Mouse (Mus musculus) lung, adult 2 months (tissue): ENCODE data around the gene Pkn2.

ENCODE experiments used
- CTCF ChIP-seq: fragments of 200-500 bp; IDR thresholded peaks from 2 replicates; pipeline ENCODE4 v1.5.1; 2011; ENCODE audit warnings: mild to moderate bottlenecking, low read length, control low read depth; ENCODE audit not compliant: insufficient read depth
- POLR2A ChIP-seq: fragments of 200-500 bp; IDR thresholded peaks from 2 replicates; pipeline ENCODE4 v1.6.1; 2011; ENCODE audit warnings: low read depth, mild to moderate bottlenecking, control low read depth, low read length, borderline replicate concordance; ENCODE audit errors: extremely low read depth

DNA sequence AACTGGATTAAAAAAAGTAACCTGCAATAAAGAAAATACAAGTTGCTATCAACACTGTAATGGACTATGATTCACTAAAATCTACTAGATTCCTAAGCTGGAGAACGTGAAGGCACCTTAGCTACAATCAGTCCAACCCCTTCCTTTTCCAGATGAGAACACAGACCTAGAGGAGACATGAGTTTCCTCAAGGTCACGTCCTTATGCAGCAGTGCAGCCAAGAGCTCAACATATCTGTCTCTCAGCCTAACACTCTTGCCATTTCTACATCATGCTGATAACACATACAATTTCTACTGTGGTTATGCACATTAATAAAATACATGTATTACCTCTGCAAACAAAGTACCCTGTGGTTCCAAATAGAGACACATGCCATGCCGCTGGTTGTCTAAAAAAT is 70.2 kb downstream of the Pkn2 start:
- TF ChIP-seq CTCF (no peak), POLR2A (no peak)
